Mouse (Mus musculus) hindbrain, embryonic 14.5 days (tissue): ENCODE measurements around the gene Zbtb9. TPM values are rescaled to one million over a fixed set of nuclear protein-coding genes. Genes with fewer than 3 reads are reported as not detected.
A peak's percentile ranks its signal among the peaks of the same experiment; 100 is the strongest.

Source experiments
- ATAC-seq: fragments of 200-750 bp; cut with Nextera tagmentation; 2 replicates; pipeline ENCODE4 v1.8.0; 2017; ENCODE audit warnings: moderate number of reproducible peaks, mild to moderate bottlenecking, moderate TSS enrichment, moderate library complexity; ENCODE audit not compliant: low FRiP score
- DNase-seq: peaks from one replicate; pipeline ENCODE4 v3.0.0-alpha.2; 2015; ENCODE audit warnings: low spot score
- H3K27ac ChIP-seq: fragments of 300-500 bp; sonication (generic); 2 replicates; pipeline ENCODE4 v1.5.1; 2014; ENCODE audit warnings: mild to moderate bottlenecking, moderate library complexity
- H3K27me3 ChIP-seq: fragments of 300-500 bp; sonication (generic); 2 replicates; pipeline ENCODE4 v1.6.1; 2014; ENCODE audit warnings: mild to moderate bottlenecking, low read length, mixed read lengths; ENCODE audit not compliant: control insufficient read depth, insufficient read depth
- H3K36me3 ChIP-seq: fragments of 300-500 bp; sonication (generic); replicated peaks from 2 replicates; pipeline ENCODE4 v1.6.1; 2014; ENCODE audit not compliant: control insufficient read depth, insufficient read depth
- H3K4me1 ChIP-seq: fragments of 300-500 bp; sonication (generic); replicated peaks from 2 replicates; pipeline ENCODE4 v1.6.1; 2014; ENCODE audit warnings: antibody characterized with exemption, low read length, mixed read lengths; ENCODE audit not compliant: control insufficient read depth, insufficient read depth
- H3K4me2 ChIP-seq: fragments of 300-500 bp; sonication (generic); replicated peaks from 2 replicates; pipeline ENCODE4 v1.6.1; 2014; ENCODE audit warnings: mild to moderate bottlenecking, moderate library complexity
- H3K4me3 ChIP-seq: fragments of 300-500 bp; sonication (generic); replicated peaks from 2 replicates; pipeline ENCODE4 v1.5.1; 2014; ENCODE audit warnings: mild to moderate bottlenecking, low read length
- H3K9ac ChIP-seq: fragments of 300-500 bp; sonication (generic); 2 replicates; pipeline ENCODE4 v1.6.1; 2014
- H3K9me3 ChIP-seq: fragments of 300-500 bp; sonication (generic); 2 replicates; pipeline ENCODE4 v1.6.1; 2016; ENCODE audit warnings: low read length; ENCODE audit not compliant: control insufficient read depth
- WGBS: fragments of 180-500 bp; shearing (Covaris S2); extraction: QIAGEN DNeasy Blood & Tissue Kit; methylation state at CpG from one replicate; pipeline ENCODE4 v1.1.7; 2014; 5-methylcytosine and 5-hydroxymethylcytosine counted together
- polyA plus RNA-seq: library from polyadenylated mRNA; unstranded; fragments of >200 nt; fragmentation: Nextera tagmentation; extraction: Ambion mirVana; gene quantifications from 2 replicates; pipeline ENCODE4 v1.2.1, GENCODE M21; 2014

The Zbtb9 gene
- polyA plus RNA-seq, 1 experiment from 2014 or later, result 9.7 TPM

GRCm38 (mm10) chr17:27025951-27026350 lies 53.0 kb downstream of the Zbtb9 start:
- Histone ChIP-seq H3K36me3 (peaks cover 47% of the 10 kb centered on the region), H3K9ac (no peak overlapping the region), H3K4me3 (no peak overlapping the region), H3K4me1 (peaks cover 13% of the 10 kb centered on the region), H3K4me2 (no peak overlapping the region), H3K9me3 (no peaks in the 10 kb centered on the region), H3K27me3 (no peaks in the 10 kb centered on the region), H3K27ac (no peak overlapping the region)
- no peak for DNase-seq
- 93% methylated on average over 3 of the region's 3 CpGs for WGBS
- no peak for ATAC-seq

GRCm38 (mm10) chr17:27027460-27028283 lies 54.7 kb downstream of the Zbtb9 start:
- 38% methylated on average over 12 of the region's 12 CpGs for WGBS
- Histone ChIP-seq H3K4me3 (peak overlapping the region; percentile 65), H3K27me3 (no peaks in the 10 kb centered on the region), H3K9me3 (no peaks in the 10 kb centered on the region), H3K36me3 (peaks cover 30% of the 10 kb centered on the region), H3K27ac (peak overlapping the region; percentile 76), H3K9ac (peak overlapping the region; percentile 96), H3K4me1 (peaks cover 15% of the 10 kb centered on the region), H3K4me2 (peak overlapping the region; percentile 95)
- peak; percentile 36 for ATAC-seq
- DNase-seq, result peak; percentile 47

GRCm38 (mm10) chr17:27028284-27028795 lies 55.4 kb downstream of the Zbtb9 start:
- H3K27ac ChIP-seq, result peak overlapping the region; percentile 76
- peak overlapping the region; percentile 96 for H3K9ac ChIP-seq
- peaks cover 27% of the 10 kb centered on the region for H3K36me3 ChIP-seq
- H3K4me3 ChIP-seq, result peak overlapping the region; percentile 65
- DNase-seq, result peak; percentile 85
- peak overlapping the region; percentile 95 for H3K4me2 ChIP-seq
- H3K9me3 ChIP-seq, result no peaks in the 10 kb centered on the region
- ATAC-seq, result peak; percentile 82
- 1% methylated on average over 19 of the region's 19 CpGs for WGBS
- H3K27me3 ChIP-seq, result no peaks in the 10 kb centered on the region
- H3K4me1 ChIP-seq, result peaks cover 17% of the 10 kb centered on the region

DNA sequence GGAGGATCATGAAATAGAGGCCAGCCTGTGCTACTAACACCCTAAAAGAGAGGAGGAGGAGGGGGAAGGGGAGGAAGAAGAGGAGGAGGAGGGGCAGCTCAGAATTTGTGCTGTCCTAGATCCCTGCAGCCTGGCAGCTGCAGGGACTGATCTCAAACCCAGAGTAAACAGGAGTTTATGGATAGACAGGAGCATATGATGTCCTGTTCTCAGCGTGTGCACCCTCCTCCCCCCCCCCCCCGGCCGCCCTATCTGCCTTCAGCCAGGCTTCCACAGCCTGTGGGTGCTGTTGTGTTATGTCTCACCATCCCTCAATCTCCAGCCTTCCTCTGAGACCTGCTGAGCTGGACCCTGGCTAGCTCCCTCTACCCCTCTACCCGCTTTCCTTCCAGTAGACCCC lies 55.9 kb downstream of the Zbtb9 start, which contains the start of gene Bak1:
Gene Bak1 (minus strand): TSS at position 101 of the 400 bp plus-strand sequence.
- ATAC-seq, result no peak
- no peak for DNase-seq
- WGBS, result 100% methylated on average over 1 of the region's 4 CpGs

GRCm38 (mm10) chr17:27029431-27029830 lies 56.5 kb downstream of the Zbtb9 start:
- Histone ChIP-seq H3K27ac (no peak overlapping the region), H3K4me2 (no peak overlapping the region), H3K27me3 (no peaks in the 10 kb centered on the region), H3K9me3 (no peaks in the 10 kb centered on the region), H3K4me3 (no peak overlapping the region), H3K9ac (no peak overlapping the region), H3K4me1 (peaks cover 17% of the 10 kb centered on the region), H3K36me3 (peaks cover 17% of the 10 kb centered on the region)
- DNase-seq, result no peak
- WGBS, result 92% methylated on average over 14 of the region's 14 CpGs
- no peak for ATAC-seq

More for the DNA sequence above, 55.9 kb downstream of the Zbtb9 start, which contains the start of gene Bak1:
- Histone ChIP-seq H3K27me3 (no peaks in the 10 kb centered on the region), H3K36me3 (peaks cover 22% of the 10 kb centered on the region), H3K9me3 (no peaks in the 10 kb centered on the region), H3K4me1 (peaks cover 17% of the 10 kb centered on the region), H3K9ac (peak within 1 kb of the TSS; percentile 96), H3K4me3 (peak within 1 kb of the TSS; percentile 65), H3K27ac (peak within 1 kb of the TSS; percentile 76), H3K4me2 (peak within 1 kb of the TSS; percentile 95)

GRCm38 (mm10) chr17:27030896-27031295 lies 57.9 kb downstream of the Zbtb9 start:
- Histone ChIP-seq H3K4me3 (no peak overlapping the region), H3K9ac (no peak overlapping the region), H3K27me3 (no peaks in the 10 kb centered on the region), H3K9me3 (no peaks in the 10 kb centered on the region), H3K4me1 (peaks cover 17% of the 10 kb centered on the region), H3K27ac (no peak overlapping the region), H3K4me2 (no peak overlapping the region), H3K36me3 (peaks cover 2% of the 10 kb centered on the region; the same call in 1 of the 2 replicates)
- no peak for ATAC-seq
- 91% methylated on average over 4 of the region's 4 CpGs for WGBS
- DNase-seq, result no peak

DNA sequence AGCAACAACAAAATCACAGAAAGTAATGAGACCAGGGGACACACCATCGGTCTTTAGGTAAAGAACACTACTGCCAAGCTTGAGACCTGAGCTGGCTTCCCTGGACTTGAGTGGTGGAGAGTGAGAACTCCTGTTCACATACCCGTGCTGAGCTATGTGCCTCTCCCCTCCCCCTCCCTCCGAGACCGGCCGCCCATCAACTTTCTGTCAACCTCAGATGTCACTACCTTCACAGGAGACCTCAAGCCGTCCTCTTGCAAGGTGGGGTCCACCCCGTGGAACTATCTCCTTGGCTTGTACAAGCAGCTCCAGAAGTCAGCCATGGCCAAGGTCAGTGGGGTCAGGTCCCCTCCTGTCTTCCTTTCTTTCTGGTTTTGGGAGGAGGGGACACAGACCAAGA lies 59.4 kb downstream of the Zbtb9 start:
- no peak overlapping the region for H3K9ac ChIP-seq
- no peak for DNase-seq
- H3K27me3 ChIP-seq, result no peaks in the 10 kb centered on the region
- no peak overlapping the region for H3K4me2 ChIP-seq
- no peaks in the 10 kb centered on the region for H3K9me3 ChIP-seq
- no peak overlapping the region for H3K27ac ChIP-seq
- no peak for ATAC-seq
- H3K4me1 ChIP-seq, result peaks cover 10% of the 10 kb centered on the region
- no peak overlapping the region for H3K4me3 ChIP-seq
- WGBS, result 63% methylated on average over 7 of the region's 7 CpGs
- no peaks in the 10 kb centered on the region for H3K36me3 ChIP-seq

GRCm38 (mm10) chr17:27032869-27033268 lies 59.9 kb downstream of the Zbtb9 start:
- H3K4me1 ChIP-seq, result peaks cover 5% of the 10 kb centered on the region
- no peaks in the 10 kb centered on the region for H3K27me3 ChIP-seq
- H3K27ac ChIP-seq, result no peak overlapping the region
- H3K9ac ChIP-seq, result no peak overlapping the region
- ATAC-seq, result peak; percentile 31; the same call in 1 of the 2 replicates
- no peak overlapping the region for H3K4me3 ChIP-seq
- H3K36me3 ChIP-seq, result no peaks in the 10 kb centered on the region
- peak overlapping the region; percentile 21; the same call in 1 of the 2 replicates for H3K4me2 ChIP-seq
- H3K9me3 ChIP-seq, result no peaks in the 10 kb centered on the region
- peak; percentile 90 for DNase-seq
- 2% methylated on average over 14 of the region's 14 CpGs for WGBS

- H3K36me3 ChIP-seq, result no peaks in the 10 kb centered on the region
- no peak overlapping the region for H3K9ac ChIP-seq
- H3K4me3 ChIP-seq, result no peak overlapping the region
- H3K4me1 ChIP-seq, result peaks cover 18% of the 10 kb centered on the region; the same call in 1 of the 2 replicates
- DNase-seq (no peak), ATAC-seq (no peak)
- H3K4me2 ChIP-seq, result no peak overlapping the region
- no peaks in the 10 kb centered on the region for H3K9me3 ChIP-seq
- no peak overlapping the region for H3K27ac ChIP-seq
- no peaks in the 10 kb centered on the region for H3K27me3 ChIP-seq
- 79% methylated on average over 7 of the region's 7 CpGs for WGBS
Measured at GRCm38 (mm10) chr17:27036465-27036864, 63.5 kb downstream of the Zbtb9 start.
